Comparison of ENCODE assay signal across 1 mouse cellular context in genomic region chr8:71676020-71676741, GRCm38 (mm10).
TF ChIP-seq lines count a peak whose summit lies in the region.

Jak3 (plus strand) TSS chr8:71676296.

TF ChIP-seq in MEL, 35 proteins besides CTCF, POLR2A, EP300 and RAD21 (continued from another document):
- TF ChIP-seq MAX (IDR thresholded peaks at IDR 0.05; ENCODE audit: low read length) (0 out of 2 replicates have a peak, but pooled peaks have one; percentile 40), MAFK (IDR thresholded peaks at IDR 0.05; ENCODE audit: borderline replicate concordance, low read depth, low read length) (no peak), TBP (IDR thresholded peaks at IDR 0.05; ENCODE audit: low read depth, low read length) (no peak), USF1 (IDR thresholded peaks at IDR 0.05; ENCODE audit: low read depth, low read length) (peak; percentile 29; the same call in 1 of the 2 replicates), SMC3 (IDR thresholded peaks at IDR 0.05; ENCODE audit: low read depth, low read length) (no peak), ZMIZ1 (IDR thresholded peaks at IDR 0.05; ENCODE audit: low read depth, low read length) (peak; percentile 55; the same call in 1 of the 2 replicates), MEF2A (IDR thresholded peaks at IDR 0.05; ENCODE audit: extremely low read depth, insufficient replicate concordance, low read depth, low read length, poor library complexity, severe bottlenecking) (no peak), HCFC1 (IDR thresholded peaks at IDR 0.05; ENCODE audit: low read depth, low read length) (peak; percentile 50; the same call in 1 of the 2 replicates), USF2 (IDR thresholded peaks at IDR 0.05; ENCODE audit: borderline replicate concordance in 1 of 2, insufficient read depth in 1 of 2, low read depth in 1 of 2, low read length in 2 of 2) (no peak), SIN3A (IDR thresholded peaks at IDR 0.05; ENCODE audit: low read length) (peak; percentile 68), NELFE (IDR thresholded peaks at IDR 0.05; ENCODE audit: low read depth, low read length) (peak; percentile 67), E2F4 (IDR thresholded peaks at IDR 0.05; ENCODE audit: borderline replicate concordance, low read depth, low read length) (no peak), UBTF (IDR thresholded peaks at IDR 0.05; ENCODE audit: borderline replicate concordance, insufficient read depth, low read depth, low read length) (no peak)
